Mouse (Mus musculus): ENCODE results near the gene Kif1bp. TPM values are rescaled to one million over a fixed set of nuclear protein-coding genes. Genes with fewer than 3 reads are reported as not detected.

Kif1bp gene
- total RNA-seq, 2 experiments from 2014 or later: 214 to 216 TPM

DNA sequence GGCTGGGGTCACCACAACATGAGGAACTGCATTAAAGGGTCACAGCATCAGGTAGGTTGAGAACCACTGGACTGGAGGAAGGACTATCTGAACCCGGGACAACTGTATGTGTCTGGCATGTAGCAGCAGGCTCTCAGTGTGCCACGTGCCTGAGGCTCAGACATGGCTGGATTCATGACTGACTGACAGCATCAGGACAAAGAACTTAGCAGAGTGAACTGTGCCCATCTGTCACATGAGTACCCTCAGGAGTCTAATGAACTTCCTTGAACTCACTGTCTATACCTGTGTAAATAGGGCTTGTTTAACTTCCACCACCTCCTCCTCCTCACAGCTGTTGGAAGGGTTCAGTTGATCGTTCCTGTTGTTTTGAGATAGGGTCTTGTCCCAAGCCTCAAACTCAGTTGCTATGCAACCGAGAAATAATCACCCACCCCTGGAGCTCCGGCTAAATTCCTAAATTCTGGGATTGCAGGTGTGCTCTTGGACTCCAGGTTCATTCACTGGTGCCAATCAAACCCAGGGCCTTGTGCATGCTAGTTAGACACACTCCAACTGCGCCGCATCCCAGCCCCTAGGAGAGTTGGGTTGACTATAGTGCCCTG lies 55.8 kb downstream of the Kif1bp start:
- Histone ChIP-seq H3K27ac (no peak overlapping the region), H3K4me3 (no peak overlapping the region)
- no peak for DNase-seq (ENCODE audit: low spot score in 2 of 2)
- no peak for TF ChIP-seq CTCF (conservative IDR thresholded peaks at IDR 0.05)

DNA sequence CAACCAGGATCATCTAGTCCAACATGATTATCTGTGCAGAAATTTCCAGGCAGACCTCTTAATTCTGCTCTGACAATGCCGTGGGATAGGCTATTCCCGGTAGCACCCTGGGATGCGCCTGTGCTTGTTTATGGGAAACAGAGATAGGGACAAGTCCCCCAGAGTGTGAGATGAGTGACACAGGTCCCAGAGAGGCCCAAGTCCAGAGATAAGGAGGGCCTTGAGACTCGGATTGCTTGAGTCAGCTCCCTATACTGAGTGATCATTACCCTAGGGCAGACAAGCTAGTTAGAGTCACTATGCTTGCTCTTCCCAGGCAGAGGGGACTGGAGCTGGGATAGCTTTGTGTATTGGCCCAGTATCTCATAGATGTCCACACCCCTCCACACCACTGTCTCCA lies 56.5 kb downstream of the Kif1bp start:
- H3K27ac ChIP-seq: no peak overlapping the region
- TF ChIP-seq CTCF (conservative IDR thresholded peaks at IDR 0.05): no peak
- H3K4me3 ChIP-seq: no peak overlapping the region
- no peak for DNase-seq (ENCODE audit: low spot score in 2 of 2)

DNA sequence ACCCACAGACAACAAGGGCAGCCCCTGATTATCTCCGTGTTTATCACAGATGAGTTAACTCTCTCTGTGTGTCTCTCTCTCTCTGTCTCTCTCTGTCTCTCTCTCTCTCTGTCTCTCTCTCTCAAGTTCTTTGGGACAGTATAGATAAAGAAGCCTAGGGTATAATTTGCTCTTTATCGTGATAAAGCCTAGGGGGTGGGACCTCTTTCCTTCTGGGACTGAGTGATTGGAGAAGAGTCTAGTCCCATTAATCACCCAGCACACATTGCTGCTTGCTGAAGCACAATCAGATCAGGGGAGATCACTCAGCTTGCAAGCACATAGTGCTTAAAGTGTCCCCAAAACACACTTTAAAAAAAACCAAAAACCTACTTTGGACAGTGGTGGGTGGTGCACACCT lies 57.3 kb downstream of the Kif1bp start:
- Histone ChIP-seq H3K4me3 (no peak overlapping the region), H3K27ac (no peak overlapping the region)
- TF ChIP-seq CTCF (conservative IDR thresholded peaks at IDR 0.05): no peak
- DNase-seq (ENCODE audit: low spot score in 2 of 2): no peak

DNA sequence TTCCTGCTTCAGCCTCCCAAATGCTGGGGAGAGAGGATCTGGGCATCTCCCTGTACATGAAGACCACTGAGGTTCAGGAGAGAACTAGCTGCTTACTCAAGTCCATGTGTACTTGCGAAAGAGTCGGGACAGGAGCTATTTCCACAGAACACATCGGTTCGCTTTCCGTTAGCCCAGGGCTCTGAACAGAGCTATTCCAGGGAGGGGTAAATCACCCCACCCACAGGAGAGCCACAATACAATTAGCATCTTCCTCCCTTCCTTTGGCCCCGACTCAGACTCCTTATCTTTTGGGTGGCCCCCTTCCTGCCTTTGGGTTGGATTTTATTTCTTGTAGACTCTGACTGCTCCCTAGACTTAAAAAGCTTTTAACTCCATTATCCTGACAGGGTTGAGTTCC lies 60.7 kb downstream of the Kif1bp start:
- no peak for DNase-seq (ENCODE audit: low spot score in 2 of 2)
- Histone ChIP-seq H3K4me3 (no peak overlapping the region), H3K27ac (no peak overlapping the region)
- TF ChIP-seq CTCF (conservative IDR thresholded peaks at IDR 0.05): no peak

DNA sequence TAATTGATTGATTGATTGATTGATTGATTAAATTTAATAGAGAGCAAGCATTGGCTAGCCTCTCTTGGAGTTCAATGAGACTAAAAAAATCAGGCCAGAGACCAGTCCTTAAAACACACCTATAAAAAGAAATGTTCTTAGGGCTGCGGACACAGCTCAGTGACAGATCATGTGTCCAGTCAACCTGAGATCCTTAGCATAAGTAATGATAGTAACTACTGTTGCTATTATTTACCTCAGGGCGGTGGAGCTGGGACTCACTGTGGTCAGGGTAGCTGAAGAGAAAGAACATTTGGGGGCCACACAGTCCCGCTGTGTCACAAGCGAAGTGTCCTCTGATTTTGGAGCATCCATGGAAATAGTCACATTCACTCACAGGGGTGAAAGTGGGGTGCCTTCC lies 65.4 kb downstream of the Kif1bp start:
- H3K27ac ChIP-seq: no peak overlapping the region
- no peak overlapping the region for H3K4me3 ChIP-seq
- TF ChIP-seq CTCF (conservative IDR thresholded peaks at IDR 0.05): no peak
- no peak for DNase-seq (ENCODE audit: low spot score in 2 of 2)

DNA sequence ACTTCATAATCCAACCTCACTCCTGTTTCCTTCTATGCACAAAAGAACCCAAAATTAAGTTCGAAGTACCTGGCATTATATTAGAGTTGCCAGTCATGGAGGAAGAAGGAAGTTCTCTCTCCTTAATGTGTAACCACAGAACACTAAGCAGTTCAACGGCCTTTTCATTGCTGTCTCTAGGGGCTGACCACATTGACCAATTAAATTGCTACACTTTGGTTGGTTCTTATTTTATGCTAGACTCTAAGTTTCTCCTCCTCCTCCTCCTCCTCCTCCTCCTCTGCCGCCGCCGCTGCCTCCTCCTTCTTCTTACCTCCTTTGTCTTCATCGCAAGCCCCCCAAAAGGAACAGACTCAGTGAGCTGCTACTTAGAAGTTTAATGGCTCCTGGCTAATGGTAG lies 66.7 kb downstream of the Kif1bp start:
- Histone ChIP-seq H3K27ac (no peak overlapping the region), H3K4me3 (no peak overlapping the region)
- no peak for DNase-seq (ENCODE audit: low spot score in 2 of 2)
- no peak for TF ChIP-seq CTCF (conservative IDR thresholded peaks at IDR 0.05)

DNA sequence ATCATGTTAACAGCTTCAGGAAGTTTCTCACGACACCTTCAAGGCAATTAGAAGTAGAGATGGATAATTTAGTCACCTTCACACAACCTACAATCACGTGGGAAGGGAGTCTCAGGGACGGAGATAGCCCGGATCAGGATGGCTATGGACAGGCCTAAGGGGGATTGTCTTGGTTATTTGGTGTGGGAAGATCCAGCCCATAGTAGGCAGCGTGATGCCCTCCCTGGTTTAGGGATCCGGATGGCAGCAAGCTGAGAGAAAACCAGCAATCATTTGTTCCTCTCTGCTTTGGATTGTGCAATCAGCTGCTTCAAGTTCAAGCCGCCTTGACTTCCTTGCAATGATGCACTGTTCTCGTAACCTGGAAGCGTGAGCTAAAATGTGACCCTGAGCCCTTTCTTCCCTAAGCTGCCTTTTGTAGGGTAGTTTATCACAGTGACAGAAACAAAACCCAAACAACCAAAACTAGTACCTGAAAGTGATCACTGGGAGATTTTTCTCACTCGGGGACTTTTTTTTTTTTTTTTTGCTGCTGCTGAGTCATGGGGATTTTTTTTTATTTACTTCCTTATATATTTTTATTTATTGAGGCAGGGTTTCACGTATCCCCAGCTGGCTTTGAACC lies 69.1 kb downstream of the Kif1bp start:
- peak overlapping the region; percentile 71 for H3K27ac ChIP-seq
- no peak overlapping the region for H3K4me3 ChIP-seq
- no peak for TF ChIP-seq CTCF (conservative IDR thresholded peaks at IDR 0.05)
- DNase-seq (ENCODE audit: low spot score in 2 of 2): no peak

DNA sequence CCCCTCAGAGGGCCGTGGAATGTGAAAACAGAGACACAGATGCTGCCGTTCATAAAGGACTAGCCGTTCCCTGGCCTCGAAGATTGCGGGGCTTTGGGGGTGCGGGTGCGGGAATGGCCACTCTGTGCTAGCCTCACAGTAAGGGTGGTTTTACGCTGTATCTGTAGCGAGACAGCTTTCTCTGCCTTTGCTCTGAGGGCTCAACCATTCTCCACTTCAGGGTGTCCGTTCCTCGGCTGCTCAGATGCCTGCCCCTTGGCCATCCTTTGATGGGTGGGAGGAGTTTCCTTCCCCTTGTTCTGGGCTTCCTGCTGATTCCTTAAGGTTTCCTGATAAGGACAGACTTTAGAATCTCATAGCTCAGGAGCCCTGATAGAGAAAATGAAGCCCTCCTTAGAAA lies 69.8 kb downstream of the Kif1bp start:
- H3K4me3 ChIP-seq: peak overlapping the region; percentile 51
- H3K27ac ChIP-seq: peak overlapping the region; percentile 71
- no peak for TF ChIP-seq CTCF (conservative IDR thresholded peaks at IDR 0.05)
- no peak for DNase-seq (ENCODE audit: low spot score in 2 of 2)

DNA sequence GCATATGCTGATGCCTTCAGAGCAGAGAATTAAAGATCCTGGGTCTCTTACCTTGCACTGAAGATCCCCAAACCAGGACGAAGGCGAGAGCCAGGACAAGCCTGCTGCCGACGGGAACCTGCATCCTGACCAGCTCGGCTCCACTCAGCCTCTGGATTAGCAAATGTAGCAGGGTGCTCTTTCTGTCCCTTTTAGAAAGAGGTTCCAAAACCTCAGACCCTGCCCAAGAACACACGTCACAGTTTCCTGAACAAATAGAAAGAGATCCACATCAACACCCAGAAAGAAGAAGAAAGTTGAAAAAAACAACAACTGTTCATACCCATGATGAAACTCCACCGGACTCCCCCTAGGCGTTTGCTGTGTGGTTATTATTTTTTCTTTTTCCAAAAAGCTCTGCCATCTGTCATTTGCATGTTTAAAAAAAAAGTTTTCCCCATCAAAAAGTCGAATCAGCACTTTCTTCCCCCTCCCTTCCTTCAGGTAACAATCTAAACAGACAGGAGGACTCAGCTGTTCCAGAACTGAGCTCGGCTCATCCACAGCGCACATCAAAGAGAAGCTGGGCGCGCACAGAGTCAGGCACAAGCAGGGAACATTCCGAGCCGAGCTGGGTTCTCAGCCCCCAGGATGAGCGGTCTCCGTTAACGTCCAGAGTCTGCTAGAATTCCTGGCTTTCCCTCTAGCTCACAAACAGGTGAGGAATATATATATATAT lies 70.5 kb downstream of the Kif1bp start:
- Histone ChIP-seq H3K27ac (peak overlapping the region; percentile 71), H3K4me3 (peak overlapping the region; percentile 51)
- TF ChIP-seq CTCF (conservative IDR thresholded peaks at IDR 0.05): no peak
- peak in 1 of 2 experiments; percentile 1 for DNase-seq (ENCODE audit: low spot score in 2 of 2)

DNA sequence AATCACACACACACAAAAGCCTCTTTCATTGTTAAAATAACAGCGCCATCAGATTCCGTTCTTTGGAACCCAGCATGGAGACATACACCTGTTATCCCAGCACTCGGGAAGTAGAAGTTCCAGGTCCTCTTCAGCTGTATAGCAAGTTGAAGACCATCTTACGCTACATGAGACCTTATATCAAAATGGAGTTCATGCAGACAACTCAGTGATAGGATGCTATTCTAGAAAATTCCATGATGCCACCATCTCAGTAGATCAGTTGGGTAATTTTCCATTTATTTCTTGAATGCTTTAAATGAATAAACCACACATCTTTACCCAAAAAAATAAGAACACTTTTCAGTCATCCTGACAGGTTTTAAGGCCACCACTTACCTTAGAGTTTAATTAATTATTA lies 71.2 kb downstream of the Kif1bp start:
- H3K27ac ChIP-seq: peak overlapping the region; percentile 71; the same call in 1 of the 2 replicates
- no peak for TF ChIP-seq CTCF (conservative IDR thresholded peaks at IDR 0.05)
- no peak for DNase-seq (ENCODE audit: low spot score in 2 of 2)
- peak overlapping the region; percentile 51 for H3K4me3 ChIP-seq

DNA sequence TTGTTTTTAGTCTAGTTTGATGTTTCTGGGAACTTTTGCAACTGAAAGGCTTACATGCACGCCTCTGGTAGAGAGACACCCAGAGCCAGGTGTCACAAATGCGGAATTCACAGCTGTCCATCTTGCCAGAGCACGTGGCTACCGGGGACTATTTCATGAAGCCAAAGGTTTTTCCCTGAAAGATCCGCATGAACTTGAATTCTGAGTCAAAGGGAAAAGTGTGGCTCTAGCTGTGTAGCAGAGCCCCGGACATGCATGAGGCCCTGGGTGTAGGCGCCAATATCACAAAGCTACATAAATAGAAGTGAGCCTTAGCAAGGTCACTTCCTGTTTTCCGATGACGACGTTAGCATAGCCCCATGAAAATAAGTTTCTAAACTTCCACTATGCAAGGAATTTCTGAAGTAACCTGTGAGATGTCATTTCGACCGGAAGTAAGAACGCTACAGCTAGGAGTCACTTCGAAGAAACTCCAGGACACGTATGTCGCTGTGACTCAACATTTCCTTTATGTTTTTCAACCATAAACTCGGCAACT lies 72.2 kb downstream of the Kif1bp start:
- Histone ChIP-seq H3K4me3 (peak overlapping the region; percentile 26), H3K27ac (no peak overlapping the region; the same call in 1 of the 2 replicates)
- no peak for DNase-seq (ENCODE audit: low spot score in 2 of 2)
- TF ChIP-seq CTCF (conservative IDR thresholded peaks at IDR 0.05): no peak

DNA sequence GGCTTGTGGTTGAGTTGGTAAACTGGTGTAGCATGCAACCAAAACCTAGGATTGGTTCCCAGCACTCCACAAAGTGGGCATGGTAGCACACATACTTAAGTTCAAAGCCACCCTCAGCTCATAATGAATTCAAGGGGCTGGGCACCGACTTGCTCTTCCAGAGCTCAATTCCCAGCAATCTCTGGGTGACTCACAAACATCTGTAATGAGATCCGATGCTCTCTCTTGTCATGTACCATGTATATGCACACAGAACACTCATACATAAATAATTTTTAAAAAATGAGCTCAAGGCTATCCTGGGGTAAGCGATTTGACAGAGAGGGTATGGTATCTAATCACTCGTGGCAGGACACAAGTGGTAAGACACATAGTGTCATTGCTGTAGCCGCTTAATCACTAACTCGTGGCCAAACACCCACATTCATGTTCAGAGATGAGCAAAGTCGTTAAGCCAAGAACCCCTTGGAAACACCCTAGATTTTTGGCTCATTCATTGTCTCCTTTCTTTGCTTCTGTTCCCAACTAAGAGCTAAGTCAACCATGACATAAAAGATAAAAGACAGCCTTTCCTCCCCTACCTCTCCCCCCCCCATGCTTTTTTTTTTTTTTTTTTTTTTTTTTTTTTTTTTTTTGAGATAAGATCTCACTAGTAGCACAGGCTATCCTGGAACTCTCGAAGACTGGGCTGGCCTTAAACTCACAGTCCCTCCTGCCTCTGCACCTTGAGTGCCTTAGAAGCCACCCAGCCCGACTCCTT lies 72.9 kb downstream of the Kif1bp start:
- TF ChIP-seq CTCF (conservative IDR thresholded peaks at IDR 0.05): no peak
- no peak overlapping the region for H3K4me3 ChIP-seq
- DNase-seq (ENCODE audit: low spot score in 2 of 2): no peak
- no peak overlapping the region for H3K27ac ChIP-seq
